ENCODE assay signal across 8 mouse cellular contexts in the genomic region with DNA sequence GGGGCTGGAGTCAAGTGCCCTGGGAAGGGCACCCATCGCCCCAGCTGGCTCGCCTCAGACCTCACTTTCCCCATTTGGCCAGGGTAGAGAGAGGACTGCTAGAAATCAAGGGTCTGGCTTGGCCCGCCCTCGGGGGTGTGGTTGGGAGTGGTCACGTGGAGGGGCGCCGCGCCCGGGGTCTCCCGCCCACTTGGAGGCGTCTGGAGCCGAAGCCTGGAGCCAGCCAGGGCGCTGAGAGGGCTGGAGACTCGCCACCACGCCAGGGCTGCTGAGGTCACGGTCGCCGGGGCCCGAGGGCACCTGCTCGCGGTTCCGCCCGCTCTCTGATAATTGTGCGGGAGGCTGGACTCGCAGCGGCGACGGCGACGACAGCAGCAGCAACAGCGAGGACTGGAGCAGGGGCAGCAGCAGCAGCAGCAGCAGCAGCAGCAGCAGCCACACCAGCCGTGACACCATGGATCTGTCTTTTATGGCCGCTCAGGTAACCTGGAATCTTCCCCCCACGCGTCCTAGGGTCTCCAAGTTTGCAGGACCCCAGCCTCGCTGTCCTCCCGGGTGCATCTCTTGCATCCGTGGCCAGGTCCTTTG. TPM values are rescaled to one million over a fixed set of nuclear protein-coding genes. Genes with fewer than 3 reads are reported as not detected.
A peak's percentile ranks its signal among the peaks of the same experiment; 100 is the strongest.
DNase-seq lines count a peak whose midpoint lies in the region; ATAC-seq lines count a peak whose summit lies in the region.

A gene (plus strand): TSS at position 187 of the 588 bp plus-strand sequence.

- peak within 1 kb of the TSS; percentile 82 for H3K9ac ChIP-seq in forebrain, embryonic 12.5 days
- H3K9ac ChIP-seq in heart, embryonic 14.5 days (ENCODE audit: low read length), result peak within 1 kb of the TSS; percentile 69
- peak within 1 kb of the TSS; percentile 68 for H3K9ac ChIP-seq in kidney, embryonic 16.5 days (replicated peaks; ENCODE audit: low read length)

- peaks cover 27% of the 10 kb centered on the region for H3K27me3 ChIP-seq in megakaryocyte, embryonic 14.5 days (replicated peaks)
- no peaks in the 10 kb centered on the region for H3K27me3 ChIP-seq in forebrain, embryonic 12.5 days
- peaks cover 11% of the 10 kb centered on the region; the same call in 1 of the 2 replicates for H3K27me3 ChIP-seq in heart, embryonic 14.5 days (ENCODE audit: control insufficient read depth, insufficient read depth, low read length)
- no peaks in the 10 kb centered on the region for H3K27me3 ChIP-seq in kidney, embryonic 16.5 days (ENCODE audit: insufficient read depth, low read length)

- peak within 1 kb of the TSS; percentile 23 for H3K4me3 ChIP-seq in megakaryocyte, embryonic 14.5 days (replicated peaks)
- peak within 1 kb of the TSS; percentile 78 for H3K4me3 ChIP-seq in forebrain, embryonic 12.5 days (replicated peaks)
- H3K4me3 ChIP-seq in heart, embryonic 14.5 days (ENCODE audit: control insufficient read depth in 1 of 2, insufficient read depth in 1 of 2, low read depth in 1 of 2, low read length in 2 of 2), result peak within 1 kb of the TSS; percentile 53 to 54
- H3K4me3 ChIP-seq in kidney, embryonic 16.5 days (ENCODE audit: low read length), result peak within 1 kb of the TSS; percentile 54

- peaks cover 4% of the 10 kb centered on the region; the same call in 1 of the 2 replicates for H3K9me3 ChIP-seq in megakaryocyte, embryonic 14.5 days
- H3K9me3 ChIP-seq in forebrain, embryonic 12.5 days, result no peaks in the 10 kb centered on the region
- no peaks in the 10 kb centered on the region for H3K9me3 ChIP-seq in heart, embryonic 14.5 days (ENCODE audit: control insufficient read depth, low read length)
- no peaks in the 10 kb centered on the region for H3K9me3 ChIP-seq in kidney, embryonic 16.5 days (ENCODE audit: low read length)

- peak; percentile 63 for DNase-seq in liver
- DNase-seq in neural tube, embryonic 10.5 days (ENCODE audit: extremely low spot score, low spot score), result peak; percentile 89
- DNase-seq in urinary bladder, postnatal 4 days (ENCODE audit: low spot score in 2 of 2), result peak; percentile 79 to 82

- H3K4me1 ChIP-seq in megakaryocyte, embryonic 14.5 days, result peaks cover 4% of the 10 kb centered on the region; the same call in 1 of the 2 replicates
- H3K4me1 ChIP-seq in forebrain, embryonic 12.5 days, result peaks cover 38% of the 10 kb centered on the region
- H3K4me1 ChIP-seq in heart, embryonic 14.5 days (ENCODE audit: control insufficient read depth in 2 of 2, insufficient read depth in 2 of 2, low read length in 2 of 2), result peaks cover 7 to 9% of the 10 kb centered on the region in 2 experiments; a peak in 2 of 4 replicates
- H3K4me1 ChIP-seq in kidney, embryonic 16.5 days (ENCODE audit: insufficient read depth, low read length), result peaks cover 10% of the 10 kb centered on the region

- peak within 1 kb of the TSS; percentile 76 for H3K27ac ChIP-seq in forebrain, embryonic 12.5 days
- no peak within 1 kb of the TSS for H3K27ac ChIP-seq in heart, embryonic 14.5 days (replicated peaks in 1 of 2; ENCODE audit: control insufficient read depth in 1 of 2, insufficient read depth in 1 of 2, low read depth in 2 of 2, low read length in 2 of 2)
- H3K27ac ChIP-seq in kidney, embryonic 16.5 days (ENCODE audit: low read length), result no peak within 1 kb of the TSS

- under 1% methylated on average over 38 of the region's 38 CpGs for WGBS in forebrain, embryonic 12.5 days
- under 1% methylated on average over 38 of the region's 38 CpGs for WGBS in heart, embryonic 14.5 days
- WGBS in kidney, embryonic 16.5 days, result under 1% methylated on average over 38 of the region's 38 CpGs

- ATAC-seq in megakaryocyte, adult 5-6 weeks (ENCODE audit: poor library complexity, severe bottlenecking), result no peak
- ATAC-seq in forebrain, embryonic 12.5 days (ENCODE audit: low FRiP score), result peak; percentile 94
- peak; percentile 74; the same call in 1 of the 2 replicates for ATAC-seq in heart, embryonic 14.5 days (ENCODE audit: insufficient number of reproducible peaks, insufficient read depth, low FRiP score, low read depth)
- ATAC-seq in kidney, embryonic 16.5 days (ENCODE audit: low FRiP score, low TSS enrichment), result peak; percentile 95

- no peaks in the 10 kb centered on the region for H3K36me3 ChIP-seq in megakaryocyte, embryonic 14.5 days (replicated peaks; ENCODE audit: low read length)
- no peaks in the 10 kb centered on the region for H3K36me3 ChIP-seq in forebrain, embryonic 12.5 days (replicated peaks)
- H3K36me3 ChIP-seq in heart, embryonic 14.5 days (ENCODE audit: control insufficient read depth, insufficient read depth, low read length), result no peaks in the 10 kb centered on the region
- H3K36me3 ChIP-seq in kidney, embryonic 16.5 days (ENCODE audit: insufficient read depth, low read length), result no peaks in the 10 kb centered on the region

- peak within 1 kb of the TSS; percentile 82 for H3K4me2 ChIP-seq in forebrain, embryonic 12.5 days
- peak within 1 kb of the TSS; percentile 96 for H3K4me2 ChIP-seq in heart, embryonic 14.5 days (ENCODE audit: low read length)
- peak within 1 kb of the TSS; percentile 84 for H3K4me2 ChIP-seq in kidney, embryonic 16.5 days (replicated peaks; ENCODE audit: low read depth, low read length)

RNA-seq across cellular contexts. Expression of the gene that starts here (rescaled TPM):
- polyA plus RNA-seq in megakaryocyte, embryonic 14.5 days (2012; ENCODE audit: insufficient read depth, low replicate concordance), result not detected in 2 replicates
- total RNA-seq in megakaryocyte, adult 5-6 weeks (2015), result not detected in 2 replicates
- total RNA-seq in megakaryocyte, adult 5-6 weeks (2017), result 0.04 TPM in 1 of 2 replicates, not detected in the other
- polyA plus RNA-seq in forebrain, embryonic 12.5 days (2016; fragmentation: Nextera tagmentation; extraction: Ambion mirVana), result 7.7 and 7.9 TPM in 2 replicates
- polyA plus RNA-seq in heart, embryonic 14.5 days (2014; fragmentation: Nextera tagmentation; extraction: Ambion mirVana), result 0.30 and 0.72 TPM in 2 replicates
- 1.3 and 1.4 TPM in 2 replicates for polyA plus RNA-seq in kidney, embryonic 16.5 days (2015; fragmentation: Nextera tagmentation; extraction: Ambion mirVana)

Comparison
In these comparisons a context has a peak if more than half of its experiments do, and no peak if none do; other contexts are left out.
1. Peak in ATAC-seq, H3K4me3 ChIP-seq, H3K9ac ChIP-seq and H3K4me2 ChIP-seq in heart, embryonic 14.5 days; RNA of the gene not detected or under 1 TPM.
2. H3K4me3 ChIP-seq: peak in every context shown above with its lines; median percentile 78 in forebrain, embryonic 12.5 days; 54 in kidney, embryonic 16.5 days; 54 in heart, embryonic 14.5 days; 23 in megakaryocyte, embryonic 14.5 days.